Mouse (Mus musculus): ENCODE measurements around the gene Rac2.

The Rac2 gene

GRCm38 (mm10) chr15:78515759-78516158 lies 56.8 kb downstream of the Rac2 start:
- no peak for DNase-seq

- DNase-seq = peak; percentile 73
These were observed 58.0 kb downstream of the Rac2 start for GRCm38 (mm10) chr15:78514393-78515146.

DNA sequence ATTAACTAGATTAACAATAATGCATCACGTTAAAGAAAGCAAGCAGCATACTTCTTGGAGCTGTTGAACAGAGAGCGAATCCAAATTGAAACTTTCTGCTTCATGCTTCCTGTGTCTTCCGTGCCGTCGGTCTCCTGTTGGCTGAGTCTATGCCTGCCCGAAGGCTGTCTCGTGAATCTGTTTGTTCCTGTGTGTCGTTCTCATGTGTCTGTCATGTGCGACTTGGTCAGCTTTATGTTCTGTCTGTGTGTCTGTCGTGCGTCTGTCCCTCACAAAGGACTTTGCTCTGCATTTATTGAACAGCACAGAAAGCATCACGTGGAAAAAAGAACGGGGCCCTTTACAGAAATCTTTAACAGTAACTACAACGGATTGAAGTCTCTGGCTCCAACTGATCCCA lies 59.6 kb downstream of the Rac2 start:
- no peak for DNase-seq

DNA sequence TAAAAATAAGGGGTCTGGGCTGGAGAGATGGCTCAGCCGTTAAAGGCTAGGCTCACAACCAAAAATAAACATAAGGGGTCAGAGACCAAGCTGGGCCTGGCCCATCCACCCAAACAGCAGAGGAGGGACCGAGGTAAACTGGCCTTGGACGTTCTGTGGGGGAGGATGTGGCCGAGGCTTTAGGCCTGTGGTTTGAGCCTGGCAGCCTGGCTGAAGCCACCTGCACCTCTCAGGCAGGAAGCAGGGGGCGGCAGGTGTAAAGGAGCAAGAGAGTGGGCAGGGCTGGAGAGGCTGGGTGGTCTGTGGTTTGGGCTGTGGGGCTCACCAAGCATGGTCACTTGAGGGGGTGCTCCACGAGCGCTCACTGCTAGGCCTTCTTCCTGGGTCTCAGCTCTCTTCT lies 60.6 kb downstream of the Rac2 start:
- no peak for DNase-seq

- no peak for DNase-seq
These were observed 61.8 kb downstream of the Rac2 start for GRCm38 (mm10) chr15:78510736-78511135.

- no peak for DNase-seq
These were observed 62.4 kb downstream of the Rac2 start for GRCm38 (mm10) chr15:78510121-78510576.

DNA sequence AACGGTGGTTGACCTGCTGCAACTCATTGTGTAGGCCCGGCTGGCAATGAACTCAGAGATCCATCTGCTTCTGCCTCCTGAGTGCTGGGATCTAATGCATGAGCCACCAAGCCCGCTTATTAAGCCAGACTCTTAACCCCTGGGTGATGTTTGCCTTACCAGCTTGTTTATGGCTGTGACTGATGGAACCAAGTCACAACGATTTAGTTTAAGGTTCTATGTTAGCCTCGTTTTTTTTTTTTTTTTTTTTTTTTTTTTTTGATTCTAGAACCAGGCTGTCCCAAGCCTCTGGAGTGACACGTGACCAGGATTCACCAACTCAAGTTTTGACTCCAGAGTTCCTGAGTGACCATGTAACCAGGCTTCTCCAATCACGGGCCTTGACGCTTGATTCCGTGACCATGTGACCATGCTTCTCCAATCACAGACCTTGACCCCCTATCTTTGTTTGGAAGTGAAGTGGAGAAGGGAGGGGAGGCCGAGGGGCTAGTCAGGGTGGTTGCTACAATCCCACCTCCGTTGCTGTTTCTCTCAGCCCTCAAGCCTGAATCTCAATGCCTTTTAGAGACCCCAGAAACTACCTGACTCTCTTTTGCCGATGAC lies 63.2 kb downstream of the Rac2 start:
- no peak for DNase-seq
